Mouse (Mus musculus): ENCODE data around the gene Coro7. TPM values are rescaled to one million over a fixed set of nuclear protein-coding genes. Genes with fewer than 3 reads are reported as not detected.
"Not testable (repeated sequence)": the region's sequence is repeated elsewhere in the genome, so short reads cannot be mapped to it uniquely, and the experiment has no call there.

The Coro7 gene
- polyA plus RNA-seq, 1 experiment = 391 TPM

GRCm38 (mm10) chr16:4705541-4705940, 26.0 kb upstream of the Coro7 start:
- 87% methylated on average over 4 of the region's 4 CpGs for WGBS
- no peak for DNase-seq
- Histone ChIP-seq H3K27ac (ENCODE audit: control insufficient read depth, insufficient read depth, low read length) (no peak overlapping the region), H3K4me3 (ENCODE audit: control insufficient read depth, insufficient read depth, low read length) (no peak overlapping the region), H3K36me3 (ENCODE audit: control insufficient read depth, insufficient read depth, low read length) (peaks cover 53% of the 10 kb centered on the region), H3K4me1 (replicated peaks; ENCODE audit: control insufficient read depth, insufficient read depth, low read length) (no peaks in the 10 kb centered on the region), H3K27me3 (ENCODE audit: control insufficient read depth, insufficient read depth, low read length) (no peaks in the 10 kb centered on the region)
- TF ChIP-seq POLR2A (IDR thresholded peaks at IDR 0.05; ENCODE audit: control insufficient read depth, extremely low read depth, insufficient read depth, low read length, poor library complexity) (no peak), CTCF (IDR thresholded peaks at IDR 0.05; ENCODE audit: borderline replicate concordance, control insufficient read depth, extremely low read depth, insufficient read depth, low read length, poor library complexity) (no peak)

DNA sequence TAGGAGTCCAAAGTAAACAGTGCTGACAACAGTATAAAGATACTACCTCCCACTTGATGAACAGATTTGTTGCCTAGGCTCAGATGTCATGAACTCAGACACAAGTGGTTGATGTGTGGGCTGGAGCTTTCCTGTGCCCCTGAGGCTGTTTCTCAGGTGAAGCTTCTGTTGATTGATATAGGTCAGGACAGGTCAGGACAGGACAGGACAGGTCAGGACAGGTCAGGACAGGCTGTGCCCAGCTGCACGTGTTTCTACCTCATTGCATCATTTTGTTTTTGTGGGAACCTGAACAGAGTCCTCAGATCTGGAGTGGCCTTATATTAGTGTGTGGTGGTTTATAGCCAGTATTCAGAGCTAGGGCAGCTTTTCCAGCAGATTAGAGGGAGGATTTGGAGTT, 23.1 kb upstream of the Coro7 start:
- WGBS = 95% methylated on average over 1 of the region's 1 CpGs
- Histone ChIP-seq H3K4me1 (replicated peaks; ENCODE audit: control insufficient read depth, insufficient read depth, low read length) (no peaks in the 10 kb centered on the region), H3K27me3 (ENCODE audit: control insufficient read depth, insufficient read depth, low read length) (no peaks in the 10 kb centered on the region), H3K27ac (ENCODE audit: control insufficient read depth, insufficient read depth, low read length) (no peak overlapping the region), H3K4me3 (ENCODE audit: control insufficient read depth, insufficient read depth, low read length) (no peak overlapping the region), H3K36me3 (ENCODE audit: control insufficient read depth, insufficient read depth, low read length) (peaks cover 72% of the 10 kb centered on the region)
- TF ChIP-seq CTCF (IDR thresholded peaks at IDR 0.05; ENCODE audit: borderline replicate concordance, control insufficient read depth, extremely low read depth, insufficient read depth, low read length, poor library complexity) = no peak
- no peak for TF ChIP-seq POLR2A (IDR thresholded peaks at IDR 0.05; ENCODE audit: control insufficient read depth, extremely low read depth, insufficient read depth, low read length, poor library complexity)
- DNase-seq = no peak

- Histone ChIP-seq H3K36me3 (ENCODE audit: control insufficient read depth, insufficient read depth, low read length) (peaks cover 72% of the 10 kb centered on the region), H3K4me3 (ENCODE audit: control insufficient read depth, insufficient read depth, low read length) (no peak overlapping the region), H3K27ac (ENCODE audit: control insufficient read depth, insufficient read depth, low read length) (no peak overlapping the region), H3K4me1 (replicated peaks; ENCODE audit: control insufficient read depth, insufficient read depth, low read length) (no peaks in the 10 kb centered on the region), H3K27me3 (ENCODE audit: control insufficient read depth, insufficient read depth, low read length) (no peaks in the 10 kb centered on the region)
- WGBS = 97% methylated on average over 3 of the region's 3 CpGs
- no peak for TF ChIP-seq CTCF (IDR thresholded peaks at IDR 0.05; ENCODE audit: borderline replicate concordance, control insufficient read depth, extremely low read depth, insufficient read depth, low read length, poor library complexity)
- no peak for TF ChIP-seq POLR2A (IDR thresholded peaks at IDR 0.05; ENCODE audit: control insufficient read depth, extremely low read depth, insufficient read depth, low read length, poor library complexity)
- no peak for DNase-seq
Observed at GRCm38 (mm10) chr16:4701211-4701610, 21.6 kb upstream of the Coro7 start.

DNA sequence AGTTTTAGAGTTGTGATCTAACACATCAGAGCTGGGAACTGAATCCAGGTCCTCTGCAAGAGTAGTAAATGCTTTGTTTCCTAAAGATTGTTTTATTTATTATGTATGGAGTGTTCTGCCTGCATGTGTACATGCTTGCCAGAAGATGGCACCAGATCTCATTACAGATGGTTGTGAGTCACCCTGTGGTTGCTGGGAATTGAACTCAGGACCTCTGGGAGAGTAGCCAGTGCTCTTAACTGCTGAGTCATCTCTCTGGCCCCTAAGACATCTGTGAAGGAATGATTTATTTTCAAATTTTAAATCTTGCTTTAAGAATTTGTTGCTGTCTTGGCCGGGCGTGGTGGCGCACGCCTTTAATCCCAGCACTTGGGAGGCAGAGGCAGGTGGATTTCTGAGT, 9.8 kb upstream of the Coro7 start:
- DNase-seq; H3K4me3 ChIP-seq (ENCODE audit: control insufficient read depth, insufficient read depth, low read length); H3K4me1 ChIP-seq (replicated peaks; ENCODE audit: control insufficient read depth, insufficient read depth, low read length); H3K27me3 ChIP-seq (ENCODE audit: control insufficient read depth, insufficient read depth, low read length); H3K27ac ChIP-seq (ENCODE audit: control insufficient read depth, insufficient read depth, low read length): not testable (repeated sequence)
- WGBS = over 99% methylated on average over 4 of the region's 4 CpGs
- H3K36me3 ChIP-seq (ENCODE audit: control insufficient read depth, insufficient read depth, low read length) = peaks cover 42% of the 10 kb centered on the region

GRCm38 (mm10) chr16:4684457-4684791, 4.8 kb upstream of the Coro7 start:
- DNase-seq = no peak
- peak overlapping the region; percentile 62 for H3K4me3 ChIP-seq (ENCODE audit: control insufficient read depth, insufficient read depth, low read length)
- H3K4me1 ChIP-seq (replicated peaks; ENCODE audit: control insufficient read depth, insufficient read depth, low read length) = 0 out of 2 replicates have a peak, but pooled peaks cover 3% of the 10 kb centered on the region
- H3K36me3 ChIP-seq (ENCODE audit: control insufficient read depth, insufficient read depth, low read length) = peaks cover 4% of the 10 kb centered on the region; the same call in 1 of the 2 replicates
- no peaks in the 10 kb centered on the region for H3K27me3 ChIP-seq (ENCODE audit: control insufficient read depth, insufficient read depth, low read length)
- WGBS = 1% methylated on average over 9 of the region's 9 CpGs
- TF ChIP-seq POLR2A (IDR thresholded peaks at IDR 0.05; ENCODE audit: control insufficient read depth, extremely low read depth, insufficient read depth, low read length, poor library complexity) = no peak
- TF ChIP-seq CTCF (IDR thresholded peaks at IDR 0.05; ENCODE audit: borderline replicate concordance, control insufficient read depth, extremely low read depth, insufficient read depth, low read length, poor library complexity) = no peak
- no peak overlapping the region for H3K27ac ChIP-seq (ENCODE audit: control insufficient read depth, insufficient read depth, low read length)

DNA sequence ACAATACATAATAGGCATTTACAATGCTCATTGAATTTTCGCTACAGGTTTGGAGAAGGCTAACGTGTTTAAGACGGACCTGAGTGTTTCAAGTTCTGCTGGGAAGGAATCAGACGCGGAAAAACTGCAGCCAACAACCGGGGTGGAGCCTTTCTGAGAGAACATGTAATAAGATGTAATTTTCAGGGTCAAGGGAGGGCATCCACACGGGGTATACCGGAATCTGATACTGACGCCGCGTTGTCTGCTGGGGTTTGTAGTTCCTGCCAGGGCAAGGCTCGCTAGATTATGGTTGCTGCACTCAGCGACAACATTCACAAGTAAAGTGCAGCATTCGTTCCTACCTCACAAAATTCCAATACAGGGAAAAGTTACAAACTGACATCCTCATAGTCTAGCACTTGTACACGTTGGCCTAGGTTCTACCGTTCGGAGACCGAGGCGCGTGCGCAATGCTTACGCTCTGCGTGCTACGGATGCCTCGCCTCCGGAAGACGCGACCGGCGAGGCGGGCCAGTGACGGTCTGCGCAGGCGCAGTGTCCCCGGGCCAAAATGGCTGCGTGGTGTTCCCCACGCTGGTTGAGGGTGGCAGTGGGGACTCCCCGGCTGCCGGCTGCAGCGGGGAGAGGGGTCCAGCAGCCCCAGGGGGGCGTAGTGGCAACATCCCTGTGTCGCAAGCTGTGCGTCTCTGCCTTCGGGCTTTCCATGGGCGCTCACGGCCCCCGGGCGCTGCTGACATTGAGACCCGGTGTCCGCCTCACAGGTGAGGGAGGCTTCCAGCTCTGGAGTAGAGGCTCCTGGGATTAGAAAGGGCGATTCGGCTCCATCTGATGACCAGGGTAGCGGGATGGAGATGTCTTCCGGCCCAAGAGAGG, 4.2 kb upstream of the Coro7 start:
- peak; percentile 96 for DNase-seq
- Histone ChIP-seq H3K4me1 (replicated peaks; ENCODE audit: control insufficient read depth, insufficient read depth, low read length) (peaks cover 6% of the 10 kb centered on the region), H3K4me3 (ENCODE audit: control insufficient read depth, insufficient read depth, low read length) (peak overlapping the region; percentile 62), H3K27me3 (ENCODE audit: control insufficient read depth, insufficient read depth, low read length) (no peaks in the 10 kb centered on the region), H3K27ac (ENCODE audit: control insufficient read depth, insufficient read depth, low read length) (peak overlapping the region; percentile 36), H3K36me3 (ENCODE audit: control insufficient read depth, insufficient read depth, low read length) (peaks cover 4% of the 10 kb centered on the region; the same call in 1 of the 2 replicates)
- peak; percentile 96 for TF ChIP-seq POLR2A (IDR thresholded peaks at IDR 0.05; ENCODE audit: control insufficient read depth, extremely low read depth, insufficient read depth, low read length, poor library complexity)
- 0 out of 2 replicates have a peak, but pooled peaks have one; percentile 38 for TF ChIP-seq CTCF (IDR thresholded peaks at IDR 0.05; ENCODE audit: borderline replicate concordance, control insufficient read depth, extremely low read depth, insufficient read depth, low read length, poor library complexity)
- WGBS = under 1% methylated on average over 54 of the region's 54 CpGs

Measured in thymus, adult 2 months (tissue).